Mouse (Mus musculus): Measurements from ENCODE around the gene Gm49630.
"Not testable (repeated sequence)": the region's sequence is repeated elsewhere in the genome, so short reads cannot be mapped to it uniquely, and the experiment has no call there.

The Gm49630 gene

DNA sequence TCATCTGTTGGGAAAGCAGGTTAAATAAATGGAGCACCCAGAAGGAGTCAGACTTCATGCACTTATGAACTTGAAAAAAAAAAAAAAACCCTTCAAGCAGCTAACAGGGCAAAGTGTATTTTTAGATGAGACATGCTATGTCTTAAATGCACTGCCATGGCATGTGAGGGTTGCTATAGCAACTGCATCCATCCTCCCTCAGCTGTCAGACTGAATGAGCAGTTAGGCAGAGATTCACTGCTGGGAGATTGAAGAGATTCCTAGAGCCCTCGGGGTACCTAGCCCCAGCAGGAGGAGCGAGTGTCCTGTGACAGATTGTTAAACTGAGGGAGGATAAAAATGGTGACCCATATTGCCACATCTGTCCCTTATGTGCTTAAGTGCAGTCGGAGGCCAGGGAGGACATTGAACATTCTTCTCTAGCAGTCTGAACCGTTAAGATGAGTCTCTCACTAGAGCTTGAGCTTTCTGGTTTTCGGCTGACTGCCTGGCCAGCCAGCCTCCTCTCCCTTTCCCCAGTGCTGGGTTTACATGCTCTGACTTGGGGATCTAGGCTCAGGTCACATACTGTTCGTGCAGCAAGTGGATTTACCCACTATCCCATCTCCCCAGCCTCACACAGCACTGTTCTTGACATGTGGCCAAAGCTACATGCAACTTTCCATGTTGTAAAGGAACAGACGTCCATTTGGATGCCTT lies 5.0 kb downstream of the Gm49630 start:
- not testable (repeated sequence) for DNase-seq (ENCODE audit: low spot score)

- DNase-seq (ENCODE audit: low spot score) = not testable (repeated sequence)
Measured at GRCm38 (mm10) chr17:7366265-7366664, 5.5 kb downstream of the Gm49630 start.

DNA sequence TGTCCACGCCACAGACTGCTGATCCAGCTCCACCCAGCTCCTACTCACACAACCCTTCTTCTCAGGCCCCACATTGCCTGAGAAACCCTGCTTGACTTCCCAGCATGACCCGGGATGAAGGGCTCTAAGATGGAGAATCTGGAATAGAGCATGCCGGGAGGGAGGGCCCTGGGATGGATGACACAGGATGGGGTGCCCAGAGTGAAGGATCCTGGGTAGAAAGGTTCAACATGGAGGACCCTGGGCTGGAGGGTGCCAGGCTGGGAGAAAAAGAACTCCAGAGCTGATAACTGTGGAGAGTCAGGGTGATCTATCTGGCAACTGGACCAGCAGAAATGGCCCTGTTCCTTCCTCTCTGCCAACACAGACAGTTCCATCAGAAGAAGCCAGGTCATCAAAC lies 6.2 kb downstream of the Gm49630 start:
- DNase-seq (ENCODE audit: low spot score) = not testable (repeated sequence)

DNA sequence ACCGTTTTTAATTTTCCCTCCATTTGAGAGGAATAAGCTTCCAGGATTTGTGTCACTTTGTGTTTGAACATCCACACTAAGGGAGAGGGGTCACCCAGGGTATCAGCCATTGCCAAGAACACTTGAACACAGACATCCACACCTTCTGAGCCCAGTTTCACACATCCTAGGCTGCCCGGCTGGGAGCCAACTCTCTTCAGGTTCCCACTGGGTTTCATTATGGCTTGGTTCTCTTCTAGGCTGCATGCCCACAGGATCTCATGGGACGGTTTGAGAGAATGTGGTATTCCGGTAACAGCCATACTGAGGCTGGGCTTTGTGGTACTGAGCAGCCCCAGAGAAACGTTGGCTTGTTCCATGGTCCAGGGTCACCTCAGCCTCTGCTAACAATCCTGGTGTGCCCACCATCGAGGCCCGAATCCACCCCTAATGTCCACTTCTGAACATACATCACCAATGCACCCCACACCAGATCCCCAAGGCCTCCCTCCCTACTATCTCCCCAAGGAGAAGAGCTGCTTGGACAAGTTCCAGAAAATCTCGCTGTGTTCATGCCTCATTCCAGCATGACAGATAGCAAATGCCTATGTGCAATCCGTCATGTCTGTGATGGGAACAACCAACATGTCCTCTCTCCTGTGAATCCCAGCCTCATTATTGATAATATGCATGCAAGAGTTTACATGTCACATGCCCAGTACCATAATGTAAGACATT lies 10.9 kb downstream of the Gm49630 start:
- DNase-seq (ENCODE audit: low spot score) = peak; percentile 11

DNA sequence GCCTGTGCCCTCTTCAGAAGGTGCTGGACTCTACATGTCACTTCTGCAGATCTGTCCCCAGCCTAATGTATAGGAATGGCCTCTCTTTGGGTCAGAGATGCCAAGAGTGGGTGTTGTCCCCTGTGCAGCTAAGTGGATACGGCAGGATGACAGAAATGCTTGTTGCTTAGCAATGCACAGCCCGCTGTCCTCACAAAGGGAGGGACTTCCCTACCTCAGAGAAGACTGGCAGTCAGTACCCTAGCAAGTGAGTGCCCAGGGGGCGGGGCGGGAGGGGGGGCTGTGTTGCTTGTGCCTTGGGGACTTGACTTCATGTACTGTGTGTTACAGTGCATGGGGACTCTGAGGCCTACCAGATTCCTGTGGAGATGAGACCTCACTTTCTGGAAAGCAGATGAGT lies 12.0 kb downstream of the Gm49630 start:
- not testable (repeated sequence) for DNase-seq (ENCODE audit: low spot score)

DNA sequence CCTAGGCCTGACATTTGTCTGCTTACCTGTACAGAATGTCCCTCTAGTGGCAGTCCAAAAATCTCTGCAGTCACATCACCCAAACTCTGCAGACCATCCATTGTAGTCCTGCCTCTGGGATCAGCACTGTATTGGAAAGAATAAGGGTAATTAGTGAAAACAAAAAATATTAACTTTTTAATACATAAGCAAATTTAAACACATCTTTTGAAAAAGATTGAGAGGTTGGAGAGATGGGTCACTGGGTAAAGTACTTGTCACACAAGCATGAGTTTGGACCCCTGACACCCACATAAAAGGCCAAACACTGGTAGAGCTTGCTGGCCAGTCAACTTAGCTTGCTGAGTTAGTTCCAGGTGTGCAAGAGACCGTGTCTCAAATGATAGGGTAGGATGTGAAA lies 19.2 kb downstream of the Gm49630 start, which contains the start of gene Ttll2:
Gene Ttll2 (minus strand): TSS at position 101 of the 400 bp plus-strand sequence.
- not testable (repeated sequence) for DNase-seq (ENCODE audit: low spot score)

DNA sequence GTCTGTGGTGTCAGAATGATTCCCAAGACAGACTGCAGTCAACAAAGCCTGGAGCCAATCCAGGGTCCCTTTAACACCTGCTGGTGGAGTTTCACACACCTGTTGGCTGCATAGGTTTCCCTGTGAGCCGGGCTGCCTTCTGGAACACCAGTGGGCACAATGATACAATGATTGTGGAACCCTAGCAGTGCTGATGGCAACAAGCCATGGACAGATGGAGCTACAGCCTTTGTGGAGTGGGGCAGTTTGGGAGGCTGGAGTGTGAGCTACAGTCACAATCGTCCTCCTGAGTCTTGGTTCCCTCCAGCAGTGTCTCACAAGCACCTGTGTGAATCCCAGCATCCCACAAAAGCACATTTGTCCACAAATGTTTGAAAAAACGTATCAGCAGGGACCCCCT lies 23.0 kb downstream of the Gm49630 start:
- not testable (repeated sequence) for DNase-seq (ENCODE audit: low spot score)

- DNase-seq (ENCODE audit: low spot score) = not testable (repeated sequence)
Measured at GRCm38 (mm10) chr17:7337381-7337780, 34.4 kb downstream of the Gm49630 start.

GRCm38 (mm10) chr17:7332745-7333144 lies 39.0 kb downstream of the Gm49630 start:
- not testable (repeated sequence) for DNase-seq (ENCODE audit: low spot score)

- not testable (repeated sequence) for DNase-seq (ENCODE audit: low spot score)
Measured at GRCm38 (mm10) chr17:7326415-7326814, 45.4 kb downstream of the Gm49630 start.

GRCm38 (mm10) chr17:7324346-7324745 lies 47.4 kb downstream of the Gm49630 start, which contains the start of gene Tcp10a:
Gene Tcp10a (plus strand): TSS chr17:7324646.
- DNase-seq (ENCODE audit: low spot score) = not testable (repeated sequence)

GRCm38 (mm10) chr17:7319789-7320188 lies 52.0 kb downstream of the Gm49630 start:
- not testable (repeated sequence) for DNase-seq (ENCODE audit: low spot score)

DNA sequence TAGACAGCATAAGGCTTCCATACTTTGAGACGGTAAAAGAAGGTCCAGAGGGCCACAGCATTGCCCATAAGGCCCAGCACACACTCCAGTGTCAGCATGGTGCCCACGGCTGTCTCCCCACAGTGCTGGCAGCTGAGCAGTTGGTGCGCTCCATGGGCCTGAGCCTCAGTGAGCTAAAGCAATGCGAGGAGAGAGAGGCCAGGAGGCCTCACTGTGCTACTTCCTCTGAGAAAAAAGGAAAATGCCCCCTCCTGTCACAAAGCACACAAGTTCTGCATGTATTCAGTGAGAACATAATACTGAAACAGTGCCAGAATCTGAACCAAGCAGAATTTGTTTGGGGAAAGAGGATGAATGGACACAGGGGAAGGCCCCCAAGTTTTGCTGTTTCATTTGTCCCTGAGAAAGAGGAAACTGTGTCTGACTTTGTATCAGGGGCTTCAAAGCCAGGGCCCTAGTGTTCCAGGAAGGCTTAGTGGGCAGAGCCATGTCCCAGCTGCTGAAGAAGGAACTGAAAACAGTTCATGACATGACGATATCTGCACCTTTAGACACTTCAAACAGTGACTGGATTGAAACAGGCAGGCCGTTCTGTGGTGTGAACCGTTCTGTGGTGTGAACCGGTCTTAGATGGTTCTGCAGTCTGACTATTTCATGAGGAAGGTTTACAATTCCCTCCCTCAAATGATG lies 55.9 kb downstream of the Gm49630 start:
- not testable (repeated sequence) for DNase-seq (ENCODE audit: low spot score)

DNA sequence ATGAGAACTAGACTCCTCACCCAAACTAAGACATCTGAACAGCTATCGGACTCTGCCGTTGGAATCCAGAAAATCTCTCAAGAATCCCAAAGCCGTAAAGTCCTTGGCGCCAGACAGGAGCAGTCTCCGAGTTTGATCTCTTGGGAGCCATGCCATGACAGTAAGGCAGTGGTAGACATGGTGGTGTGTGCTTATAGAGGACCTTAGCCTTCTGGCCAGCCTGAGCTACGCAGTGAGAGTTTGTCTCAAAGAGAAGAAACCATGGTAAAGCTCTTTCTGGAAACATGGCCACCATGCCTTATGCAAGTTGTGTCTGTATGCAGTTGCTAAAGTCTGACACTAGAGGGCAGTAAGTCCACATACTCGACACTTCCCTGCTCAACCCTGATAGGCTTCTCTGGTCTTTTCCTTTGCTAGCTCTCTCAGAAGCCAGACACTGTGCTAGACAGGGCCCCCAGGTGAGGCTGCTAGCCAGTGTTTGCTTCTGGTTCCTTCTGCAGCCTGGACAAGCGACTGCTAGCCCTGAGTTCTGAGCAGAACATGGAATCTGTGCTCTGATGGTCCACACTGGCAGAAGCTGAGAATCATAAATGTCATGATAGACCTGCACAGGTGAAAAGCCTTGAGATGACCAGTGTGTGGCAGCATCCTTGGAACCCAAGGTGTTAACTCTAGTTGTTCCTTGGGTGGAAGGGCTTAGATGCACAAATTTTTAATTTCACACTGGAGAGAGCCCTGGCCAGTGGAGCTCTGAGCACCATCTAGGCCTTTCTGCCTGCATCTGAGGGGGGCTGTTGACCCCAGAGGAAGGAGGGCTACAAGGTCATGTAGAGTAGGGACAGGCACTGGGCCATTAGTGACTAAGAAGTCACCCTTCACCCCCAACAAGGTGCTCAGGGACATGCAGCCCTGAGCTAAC lies 65.2 kb downstream of the Gm49630 start:
- not testable (repeated sequence) for DNase-seq (ENCODE audit: low spot score)

Data from ovary, adult 18-20 months (tissue).